Mouse (Mus musculus) cortical plate, adult 2 months (tissue): Measurements from ENCODE around the gene Rho. TPM values are rescaled to one million over a fixed set of nuclear protein-coding genes. Genes with fewer than 3 reads are reported as not detected.

Experiments
- H3K27ac ChIP-seq: fragments of 200-500 bp; 2 replicates; pipeline ENCODE4 v1.5.1; 2012; ENCODE audit warnings: low read length, control low read depth, inconsistent platforms; ENCODE audit not compliant: insufficient read depth
- H3K4me1 ChIP-seq: fragments of 200-500 bp; 2 replicates; pipeline ENCODE4 v1.6.1; 2011; ENCODE audit warnings: low read length; ENCODE audit not compliant: control insufficient read depth, insufficient read depth
- H3K4me3 ChIP-seq: fragments of 200-500 bp; 2 replicates; pipeline ENCODE4 v1.5.1; 2011; ENCODE audit warnings: mild to moderate bottlenecking, low read length, control low read depth; ENCODE audit not compliant: insufficient read depth
- CTCF ChIP-seq: fragments of 200-500 bp; IDR thresholded peaks from 2 replicates; pipeline ENCODE4 v1.5.1; 2011; ENCODE audit warnings: mild to moderate bottlenecking, control low read depth, low read length; ENCODE audit not compliant: insufficient read depth; ENCODE audit errors: extremely low read depth
- POLR2A ChIP-seq: fragments of 200-500 bp; IDR thresholded peaks from 2 replicates; pipeline ENCODE4 v1.6.1; 2011; ENCODE audit warnings: mild to moderate bottlenecking, low read length, control low read depth; ENCODE audit not compliant: insufficient read depth; ENCODE audit errors: extremely low read depth
- polyA plus RNA-seq: library from polyadenylated mRNA; depleted of rRNA; stranded (reverse); fragments of >200 nt; gene quantifications from 2 replicates; pipeline ENCODE4 v1.2.3, GENCODE M21; 2012

The Rho gene
- polyA plus RNA-seq, 1 experiment, result 0.84 TPM

- no peak for TF ChIP-seq POLR2A
- no peak for TF ChIP-seq CTCF
- Histone ChIP-seq H3K4me3 (no peak overlapping the region), H3K4me1 (peaks cover 20% of the 10 kb centered on the region), H3K27ac (no peak overlapping the region)
These were observed 19.8 kb upstream of the Rho start for GRCm38 (mm10) chr6:115911763-115912162.

DNA sequence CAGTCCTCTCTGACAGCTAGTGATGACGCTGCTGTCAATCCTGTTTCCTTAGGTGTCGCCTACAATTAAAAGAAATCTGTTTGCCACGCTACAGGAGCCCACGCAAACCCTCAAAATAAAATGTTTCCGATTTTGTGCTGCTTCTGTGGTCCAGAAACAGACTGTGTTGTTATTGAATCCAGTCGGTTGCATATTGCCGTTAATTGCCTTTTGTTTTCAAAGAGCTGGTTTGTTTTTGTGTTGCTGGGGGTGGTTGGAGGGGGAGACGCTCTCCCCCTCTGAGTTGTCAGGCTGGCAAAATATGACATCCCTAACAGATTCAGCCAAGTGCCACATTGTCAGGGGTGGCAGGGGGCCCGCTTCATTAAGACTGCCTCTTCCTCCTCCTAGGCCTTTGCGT, 18.1 kb upstream of the Rho start:
- TF ChIP-seq CTCF, result no peak
- TF ChIP-seq POLR2A, result no peak
- H3K4me1 ChIP-seq, result peaks cover 20% of the 10 kb centered on the region
- no peak overlapping the region for H3K4me3 ChIP-seq
- peak overlapping the region; percentile 89 for H3K27ac ChIP-seq

- Histone ChIP-seq H3K27ac (peak overlapping the region; percentile 89), H3K4me3 (no peak overlapping the region), H3K4me1 (peaks cover 20% of the 10 kb centered on the region)
- TF ChIP-seq POLR2A (no peak), CTCF (no peak)
These were observed 16.9 kb upstream of the Rho start for GRCm38 (mm10) chr6:115914511-115915202.

DNA sequence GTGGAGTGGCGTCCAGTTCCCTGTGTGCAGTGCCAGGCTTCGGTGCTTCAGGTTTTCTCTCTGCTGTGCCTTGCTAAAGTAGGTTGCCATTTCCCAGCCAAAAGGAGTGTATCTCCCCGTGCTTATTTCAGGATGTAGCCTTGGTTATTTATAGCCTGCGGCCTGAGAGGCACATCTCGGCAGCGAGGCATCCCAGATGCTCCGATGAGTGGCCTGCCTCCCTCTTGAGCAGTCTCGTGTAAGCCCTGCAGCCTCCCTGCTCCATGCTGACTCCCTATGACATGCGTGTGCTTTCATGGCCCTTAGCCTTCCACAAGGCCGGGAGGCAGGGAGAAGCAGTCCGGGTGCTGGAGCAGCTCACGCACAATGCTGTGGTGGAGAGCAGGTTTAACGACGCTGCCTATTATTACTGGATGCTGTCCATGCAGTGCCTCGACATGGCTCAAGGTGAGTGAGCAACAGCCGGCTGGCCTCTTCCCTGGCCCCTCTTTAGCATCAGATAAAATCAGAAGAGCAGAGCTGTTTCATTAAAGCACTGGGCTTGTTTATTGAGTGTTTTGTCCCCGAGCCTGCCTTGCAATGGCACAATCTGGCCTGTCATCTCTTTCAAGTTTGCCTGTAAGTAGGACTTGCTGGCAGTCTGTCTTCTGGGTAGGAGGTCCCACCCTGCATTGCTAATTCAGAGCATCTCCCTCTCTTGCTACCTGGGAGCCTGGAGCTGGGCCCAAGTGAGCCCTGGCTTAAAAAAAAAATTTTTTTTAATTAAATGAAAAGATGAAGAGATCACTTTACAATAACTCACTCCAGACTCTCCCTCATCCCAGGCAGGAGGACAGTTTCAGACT, 15.7 kb upstream of the Rho start:
- Histone ChIP-seq H3K27ac (peak overlapping the region; percentile 89), H3K4me1 (peaks cover 20% of the 10 kb centered on the region), H3K4me3 (no peak overlapping the region)
- TF ChIP-seq POLR2A (no peak; the same call in 1 of the 2 replicates), CTCF (no peak)

DNA sequence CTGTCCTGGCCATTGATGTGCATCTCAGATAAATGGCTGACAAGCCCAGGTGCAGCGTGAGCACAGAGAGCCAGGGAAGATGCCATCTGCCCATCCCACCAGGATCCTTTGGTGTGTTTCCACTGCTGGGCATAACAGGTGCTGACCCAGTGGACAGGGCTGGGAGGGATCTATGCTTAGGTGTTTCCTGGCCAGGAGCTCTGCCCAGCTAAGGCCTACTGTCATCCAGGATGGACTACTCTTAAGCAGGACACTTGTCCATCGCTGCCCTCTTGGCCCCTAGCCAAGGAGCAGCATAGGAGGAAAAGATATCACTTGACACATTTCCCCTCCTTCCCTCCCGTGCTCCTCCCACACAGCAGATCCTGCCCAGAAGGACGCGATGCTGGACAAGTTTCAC, 14.9 kb upstream of the Rho start:
- TF ChIP-seq CTCF (no peak), POLR2A (no peak)
- H3K27ac ChIP-seq, result 0 out of 2 replicates have a peak overlapping the region, but pooled peaks have one; percentile 4
- H3K4me3 ChIP-seq, result no peak overlapping the region
- H3K4me1 ChIP-seq, result peaks cover 19% of the 10 kb centered on the region

DNA sequence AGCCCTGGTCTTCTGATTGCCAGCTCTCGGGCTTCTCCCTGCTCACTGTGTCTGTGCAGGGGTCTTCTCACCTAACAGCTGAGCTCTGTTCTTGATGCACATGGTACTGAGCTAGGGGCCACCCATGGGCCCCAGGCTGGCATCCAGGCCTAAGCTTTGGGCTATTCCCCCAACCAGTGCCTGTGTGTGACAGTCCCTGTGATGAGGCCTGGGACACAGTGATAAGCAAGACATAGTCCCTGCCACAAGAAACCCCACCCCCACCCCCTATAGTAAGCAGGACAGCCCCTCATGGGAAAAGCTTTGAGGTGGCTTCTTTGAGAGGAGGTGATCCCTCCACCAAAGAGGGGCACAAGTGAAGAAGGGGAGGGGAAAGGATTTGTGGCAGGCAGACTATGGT, 12.9 kb upstream of the Rho start:
- peaks cover 15% of the 10 kb centered on the region for H3K4me1 ChIP-seq
- no peak overlapping the region for H3K4me3 ChIP-seq
- TF ChIP-seq CTCF, result no peak
- TF ChIP-seq POLR2A, result no peak
- H3K27ac ChIP-seq, result no peak overlapping the region

DNA sequence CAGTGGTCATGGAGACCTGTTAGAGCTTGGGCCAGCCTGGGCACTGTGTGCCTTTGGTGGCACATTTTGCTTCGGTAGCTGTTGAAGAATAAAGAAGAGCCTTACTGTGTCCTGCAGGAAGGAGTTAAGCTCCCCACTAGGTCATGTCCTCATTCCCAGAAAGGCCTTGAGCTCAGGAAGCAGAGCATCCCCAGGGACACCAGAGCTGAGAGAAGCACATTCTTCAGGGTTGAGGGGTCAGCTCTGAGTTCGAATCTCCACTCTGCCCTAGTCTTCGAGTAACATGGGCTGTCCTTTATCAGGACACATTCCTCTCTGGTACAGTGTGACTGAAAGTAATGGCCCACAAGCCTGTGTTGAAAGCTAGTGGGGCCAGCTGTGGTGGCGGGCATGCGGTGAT, 11.7 kb upstream of the Rho start:
- Histone ChIP-seq H3K27ac (no peak overlapping the region), H3K4me1 (peaks cover 7% of the 10 kb centered on the region), H3K4me3 (no peak overlapping the region)
- TF ChIP-seq POLR2A (no peak), CTCF (no peak)

DNA sequence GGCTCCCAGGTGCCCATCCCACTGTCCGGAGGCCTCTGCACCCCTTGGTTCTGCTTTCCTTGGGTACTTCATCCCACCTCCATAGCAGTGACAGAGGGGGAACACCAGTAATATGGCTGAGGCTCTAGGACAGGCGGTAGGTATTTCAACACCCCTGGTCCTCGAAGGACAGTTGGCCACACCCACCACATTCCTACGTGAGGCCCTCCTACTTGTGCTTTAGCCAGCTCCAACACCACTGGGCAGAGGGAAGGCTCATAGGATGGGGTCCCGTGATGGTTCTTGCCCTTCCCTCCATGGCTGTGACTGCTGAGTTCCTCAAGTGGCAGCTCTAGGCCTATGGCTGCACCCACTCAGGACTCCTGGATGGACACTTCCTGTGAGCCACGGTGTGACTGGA, 6.7 kb upstream of the Rho start:
- TF ChIP-seq CTCF (no peak), POLR2A (no peak)
- Histone ChIP-seq H3K27ac (no peak overlapping the region), H3K4me1 (no peaks in the 10 kb centered on the region; the same call in none of the 2 replicates), H3K4me3 (no peak overlapping the region)

- Histone ChIP-seq H3K27ac (no peak overlapping the region), H3K4me3 (no peak overlapping the region)
These were observed 5.1 kb upstream of the Rho start for GRCm38 (mm10) chr6:115926416-115926815.

More at GRCm38 (mm10) chr6:115926416-115926815, 5.1 kb upstream of the Rho start:
- H3K4me1 ChIP-seq, result no peaks in the 10 kb centered on the region; the same call in none of the 2 replicates
- TF ChIP-seq CTCF (no peak), POLR2A (no peak)
